Mouse (Mus musculus) liver, embryonic 14.5 days (tissue): Measurements from ENCODE around the gene Pex19. TPM values are rescaled to one million over a fixed set of nuclear protein-coding genes. Genes with fewer than 3 reads are reported as not detected.

ENCODE experiments used
- ATAC-seq: fragments of 200-750 bp; cut with Nextera tagmentation; 2 replicates; pipeline ENCODE4 v1.8.0; 2017; ENCODE audit warnings: moderate number of reproducible peaks, mild to moderate bottlenecking, moderate library complexity; ENCODE audit not compliant: insufficient read depth
- DNase-seq, 3 experiments: peaks; one replicate each; pipeline ENCODE4 v3.0.0-alpha.2; 2012 to 2013; ENCODE audit warnings: low read depth in 3 of 3, low spot score in 3 of 3
- H3K27ac ChIP-seq: fragments of 300-500 bp; sonication (generic); 2 replicates; pipeline ENCODE4 v1.5.1; 2014; ENCODE audit warnings: moderate library complexity, mild to moderate bottlenecking, control low read depth, inconsistent platforms
- H3K27me3 ChIP-seq: fragments of 300-500 bp; sonication (generic); 2 replicates; pipeline ENCODE4 v1.6.1; 2014; ENCODE audit warnings: mild to moderate bottlenecking, low read length, moderate library complexity; ENCODE audit not compliant: control insufficient read depth, insufficient read depth
- H3K36me3 ChIP-seq: fragments of 300-500 bp; sonication (generic); replicated peaks from 2 replicates; pipeline ENCODE4 v1.6.1; 2014; ENCODE audit warnings: low read depth; ENCODE audit not compliant: control insufficient read depth, insufficient read depth
- H3K4me1 ChIP-seq, 2 experiments: fragments of 200-500 bp in 1 of 2; fragments of 300-500 bp in 1 of 2; sonication (generic) in 1 of 2; replicated peaks; 2 replicates each; pipeline ENCODE4 v1.6.1; 2012 to 2014; ENCODE audit warnings: antibody characterized with exemption in 1 of 2, inconsistent platforms in 1 of 2, low read length in 1 of 2; ENCODE audit not compliant: control insufficient read depth in 2 of 2, insufficient read depth in 2 of 2
- H3K4me2 ChIP-seq: fragments of 300-500 bp; sonication (generic); 2 replicates; pipeline ENCODE4 v1.6.1; 2014; ENCODE audit warnings: low read depth, mild to moderate bottlenecking, control low read depth, moderate library complexity
- H3K4me3 ChIP-seq, 2 experiments: fragments of 200-500 bp in 1 of 2; fragments of 300-500 bp in 1 of 2; sonication (generic) in 1 of 2; 2 replicates each; pipeline ENCODE4 v1.5.1; 2012 to 2014; ENCODE audit warnings: low read depth in 2 of 2, low read length in 2 of 2, mild to moderate bottlenecking in 2 of 2, control low read depth in 1 of 2, inconsistent platforms in 1 of 2, moderate library complexity in 1 of 2; ENCODE audit not compliant: insufficient read depth in 1 of 2
- H3K9ac ChIP-seq: fragments of 300-500 bp; sonication (generic); replicated peaks from 2 replicates; pipeline ENCODE4 v1.6.1; 2014; ENCODE audit warnings: mild to moderate bottlenecking, control low read depth, moderate library complexity
- H3K9me3 ChIP-seq: fragments of 300-500 bp; sonication (generic); 2 replicates; pipeline ENCODE4 v1.6.1; 2016; ENCODE audit warnings: low read length, mixed read lengths; ENCODE audit not compliant: control insufficient read depth
- CTCF ChIP-seq: IDR thresholded peaks from 2 replicates; pipeline ENCODE4 v1.5.1; 2016; ENCODE audit warnings: antibody characterized with exemption, low read depth, control low read depth
- EP300 ChIP-seq: IDR thresholded peaks from 2 replicates; pipeline ENCODE4 v1.6.1; 2016; ENCODE audit warnings: antibody characterized with exemption, low read depth
- WGBS: fragments of 180-500 bp; shearing (Covaris S2); extraction: QIAGEN DNeasy Blood & Tissue Kit; methylation state at CpG from one replicate; pipeline ENCODE4 v1.1.7; 2014; ENCODE audit not compliant: insufficient replicate concordance; 5-methylcytosine and 5-hydroxymethylcytosine counted together
- polyA plus RNA-seq, 2 experiments: library from polyadenylated mRNA; depleted of rRNA in 1 of 2; stranded (reverse) in 1 of 2; unstranded in 1 of 2; fragments of >200 nt; fragmentation: Nextera tagmentation in 1 of 2; extraction: Ambion mirVana in 1 of 2; gene quantifications; 2 replicates each; pipeline versions ENCODE4 v1.2.1 to v1.2.3; 2012 to 2014

Pex19 gene
- polyA plus RNA-seq, 2 experiments, result 19.8 to 30.1 TPM

DNA sequence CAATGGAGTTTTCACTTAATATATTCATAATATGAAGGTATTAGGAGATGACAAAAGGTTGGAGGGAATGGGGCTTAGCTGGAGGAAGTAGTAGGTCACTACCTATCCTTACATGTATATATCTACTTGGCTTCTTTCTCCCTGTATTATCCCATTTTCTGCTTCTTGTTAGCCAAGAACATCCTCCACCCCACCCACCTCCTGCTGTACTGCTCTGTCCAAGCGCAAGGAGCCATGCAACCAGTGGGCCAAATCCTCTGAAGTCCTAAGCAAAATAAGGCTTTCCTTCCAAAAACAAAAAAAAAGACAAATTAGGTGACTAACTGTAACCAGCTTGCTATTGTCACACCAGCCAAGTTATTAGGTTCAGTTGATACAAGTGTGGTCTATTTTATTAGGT is 14.3 kb downstream of the Pex19 start:
- H3K36me3 ChIP-seq, result no peaks in the 10 kb centered on the region
- no peak overlapping the region for H3K9ac ChIP-seq
- H3K9me3 ChIP-seq, result no peaks in the 10 kb centered on the region
- H3K4me2 ChIP-seq, result no peak overlapping the region
- DNase-seq (no peak), ATAC-seq (no peak)
- H3K4me3 ChIP-seq, result no peak overlapping the region
- 79% methylated on average over 1 of the region's 1 CpGs for WGBS
- no peak overlapping the region for H3K27ac ChIP-seq
- H3K27me3 ChIP-seq, result no peaks in the 10 kb centered on the region
- TF ChIP-seq CTCF, result no peak
- no peak for TF ChIP-seq EP300
- H3K4me1 ChIP-seq, result no peaks in the 10 kb centered on the region; a peak in 1 of 4 replicates

DNA sequence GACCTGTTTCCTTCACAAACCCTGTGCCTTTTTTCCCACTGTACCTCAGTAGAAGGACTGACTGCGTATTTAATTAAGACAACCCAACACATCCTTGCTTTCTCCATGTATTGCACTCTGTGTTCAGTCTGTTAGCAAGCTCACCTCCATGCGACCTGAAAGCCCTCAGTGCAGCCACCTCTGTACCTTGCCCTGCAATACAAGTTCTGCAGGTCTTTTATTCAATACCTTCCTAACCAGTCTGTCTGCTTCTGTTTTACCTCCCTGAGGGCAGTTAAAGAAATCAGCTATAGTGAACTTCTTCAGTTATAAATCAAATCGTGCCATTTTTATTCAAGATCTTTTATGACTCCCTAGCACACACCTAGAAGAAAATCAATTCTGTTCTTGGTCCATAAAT is 15.0 kb downstream of the Pex19 start:
- Histone ChIP-seq H3K9me3 (no peaks in the 10 kb centered on the region), H3K27me3 (no peaks in the 10 kb centered on the region), H3K4me1 (no peaks in the 10 kb centered on the region; a peak in 1 of 4 replicates), H3K36me3 (no peaks in the 10 kb centered on the region), H3K4me3 (no peak overlapping the region), H3K27ac (no peak overlapping the region), H3K9ac (no peak overlapping the region), H3K4me2 (no peak overlapping the region)
- no peak for ATAC-seq
- DNase-seq, result no peak
- no peak for TF ChIP-seq CTCF
- no peak for TF ChIP-seq EP300
- WGBS, result 60% methylated on average over 3 of the region's 3 CpGs

DNA sequence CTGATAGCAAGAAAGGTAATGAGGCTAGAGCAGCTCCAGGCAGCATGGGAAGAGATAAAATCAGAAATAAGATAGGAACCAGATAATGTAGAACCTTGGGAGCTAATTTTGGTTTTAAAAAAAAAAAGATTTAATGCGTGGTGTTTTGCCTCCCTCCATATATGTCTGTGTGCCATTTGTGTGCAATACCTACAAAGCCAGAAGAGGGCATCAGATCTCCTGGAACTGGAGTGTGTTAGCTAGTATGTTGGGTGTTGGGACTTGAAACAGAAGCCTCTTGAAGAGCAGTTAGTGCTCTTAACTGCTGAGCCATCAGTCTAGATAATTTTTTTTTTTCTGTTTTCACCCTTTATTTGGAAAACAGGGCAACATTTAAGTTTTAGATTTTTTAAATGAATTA is 17.0 kb downstream of the Pex19 start:
- Histone ChIP-seq H3K9me3 (no peaks in the 10 kb centered on the region), H3K27ac (no peak overlapping the region), H3K4me1 (peaks cover 2 to 6% of the 10 kb centered on the region in 2 experiments; a peak in 3 of 4 replicates), H3K9ac (no peak overlapping the region), H3K27me3 (no peaks in the 10 kb centered on the region), H3K4me3 (no peak overlapping the region), H3K36me3 (no peaks in the 10 kb centered on the region), H3K4me2 (no peak overlapping the region)
- peak; percentile 76 for TF ChIP-seq CTCF
- no peak for TF ChIP-seq EP300
- peak in 1 of 3 experiments; percentile 47 for DNase-seq
- WGBS, result 11% methylated on average over 1 of the region's 1 CpGs
- no peak for ATAC-seq

DNA sequence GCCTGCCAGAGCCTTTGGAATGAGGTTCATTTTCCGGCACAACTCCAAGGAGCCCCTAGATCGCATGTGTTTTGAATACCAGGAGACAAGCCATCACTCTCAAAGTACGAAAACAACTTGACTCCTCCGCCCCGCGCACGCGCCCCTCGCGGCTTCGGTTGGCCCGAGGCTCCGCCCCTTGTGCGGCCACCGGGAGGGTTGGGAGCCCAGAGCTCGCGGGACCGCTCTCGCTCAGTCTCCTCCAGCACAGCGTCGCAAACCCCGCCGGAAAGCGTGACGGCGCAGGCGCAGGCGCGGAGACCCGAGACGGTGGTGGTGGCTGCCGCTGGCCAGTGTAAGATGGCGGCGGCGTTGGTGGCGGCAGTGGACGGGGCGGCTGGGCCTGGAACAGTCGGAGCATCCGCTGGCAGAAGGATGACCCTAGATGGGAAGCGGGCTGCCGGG is 21.3 kb downstream of the Pex19 start, which contains the start of gene Dcaf8:
TSS of gene Dcaf8 (plus strand) at position 250 of the 444 bp plus-strand sequence.
- peak; percentile 92 to 94 (median 93) for DNase-seq
- under 1% methylated on average over 42 of the region's 42 CpGs for WGBS
- Histone ChIP-seq H3K9ac (peak within 1 kb of the TSS; percentile 100), H3K36me3 (peaks cover 25% of the 10 kb centered on the region), H3K27me3 (no peaks in the 10 kb centered on the region), H3K9me3 (no peaks in the 10 kb centered on the region), H3K4me1 (peaks cover 7 to 22% of the 10 kb centered on the region in 2 experiments; a peak in 3 of 4 replicates), H3K4me3 (peak within 1 kb of the TSS; percentile 80 to 100), H3K4me2 (peak within 1 kb of the TSS; percentile 82), H3K27ac (peak within 1 kb of the TSS; percentile 93)
- peak; percentile 98 for ATAC-seq
- no peak for TF ChIP-seq CTCF
- no peak; the same call in 1 of the 2 replicates for TF ChIP-seq EP300

DNA sequence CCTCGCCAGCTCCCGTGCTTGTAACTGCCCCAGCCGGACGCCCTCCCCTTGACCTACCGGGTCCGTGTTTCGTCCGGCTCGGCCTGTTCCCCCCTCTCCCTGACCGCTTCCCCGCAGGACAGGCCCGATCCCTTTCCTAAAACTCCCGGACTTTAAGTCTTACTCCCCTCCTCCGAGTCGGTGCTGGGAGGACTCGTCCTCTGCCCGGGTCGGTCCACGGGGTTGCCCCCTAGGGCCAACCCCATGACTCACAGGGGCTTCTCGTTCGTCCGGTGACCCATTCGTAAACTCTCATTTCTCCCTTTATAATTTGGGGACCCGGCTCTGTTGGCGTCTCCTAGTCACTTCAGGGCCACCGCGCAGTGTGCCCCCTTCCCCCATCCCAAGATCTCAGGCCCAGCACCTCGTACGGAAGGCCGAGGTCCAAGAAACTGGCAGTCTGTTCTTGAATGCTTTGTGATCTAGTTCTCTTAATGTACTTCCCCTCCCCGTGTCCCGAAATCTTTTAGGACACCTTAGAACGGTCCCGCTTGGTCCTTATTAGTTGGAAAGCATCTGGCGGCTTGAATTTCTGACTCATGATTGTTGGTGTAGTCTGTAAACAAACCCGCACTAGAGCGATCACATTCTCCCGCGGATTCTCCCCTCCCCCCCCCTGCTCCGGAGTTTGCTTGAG is 21.9 kb downstream of the Pex19 start:
- Histone ChIP-seq H3K4me2 (peak overlapping the region; percentile 82), H3K4me1 (peaks cover 7 to 22% of the 10 kb centered on the region in 2 experiments; a peak in 3 of 4 replicates), H3K36me3 (peaks cover 29% of the 10 kb centered on the region), H3K27ac (peak overlapping the region; percentile 88), H3K9ac (peak overlapping the region; percentile 100), H3K27me3 (no peaks in the 10 kb centered on the region), H3K4me3 (peak overlapping the region; percentile 80 to 100), H3K9me3 (no peaks in the 10 kb centered on the region)
- no peak for TF ChIP-seq EP300
- no peak for TF ChIP-seq CTCF
- ATAC-seq (peak; percentile 50), DNase-seq (peak; percentile 59 to 73 (median 63))
- WGBS, result under 1% methylated on average over 39 of the region's 40 CpGs
